Mouse (Mus musculus) heart, embryonic 14.5 days (tissue): ENCODE measurements at regions not wholly inside any gene's neighbourhood (a gene's known extent, or its start where the extent isn't known, plus 50 kb on each side); places are given as distances from the start of the nearest gene placed in this dataset.
"Not testable (repeated sequence)": the region's sequence is repeated elsewhere in the genome, so short reads cannot be mapped to it uniquely, and the experiment has no call there.

Experiments
- ATAC-seq: fragments of 200-750 bp; cut with Nextera tagmentation; 2 replicates; pipeline ENCODE4 v1.8.0; 2017; ENCODE audit warnings: low read depth, moderate TSS enrichment; ENCODE audit not compliant: insufficient number of reproducible peaks, insufficient read depth, low FRiP score
- H3K27ac ChIP-seq, 2 experiments: fragments of 200-500 bp in 1 of 2; fragments of 300-500 bp in 1 of 2; sonication (generic) in 1 of 2; replicated peaks in 1 of 2; 2 replicates each; pipeline ENCODE4 v1.5.1; 2012 to 2014; ENCODE audit warnings: low read depth in 2 of 2, low read length in 2 of 2, control low read depth in 1 of 2, mild to moderate bottlenecking in 1 of 2, mixed read lengths in 1 of 2; ENCODE audit not compliant: control insufficient read depth in 1 of 2, insufficient read depth in 1 of 2
- H3K27me3 ChIP-seq: fragments of 300-500 bp; sonication (generic); 2 replicates; pipeline ENCODE4 v1.6.1; 2014; ENCODE audit warnings: mild to moderate bottlenecking, low read length, control low read depth; ENCODE audit not compliant: control insufficient read depth, insufficient read depth
- H3K36me3 ChIP-seq: fragments of 300-500 bp; sonication (generic); 2 replicates; pipeline ENCODE4 v1.6.1; 2014; ENCODE audit warnings: mild to moderate bottlenecking, control low read depth, low read length, mixed read lengths; ENCODE audit not compliant: control insufficient read depth, insufficient read depth
- H3K4me1 ChIP-seq, 2 experiments: fragments of 200-500 bp in 1 of 2; fragments of 300-500 bp in 1 of 2; sonication (generic) in 1 of 2; 2 replicates each; pipeline ENCODE4 v1.6.1; 2012 to 2014; ENCODE audit warnings: low read length in 2 of 2, control low read depth in 1 of 2, mixed read lengths in 1 of 2; ENCODE audit not compliant: control insufficient read depth in 2 of 2, insufficient read depth in 2 of 2
- H3K4me2 ChIP-seq: fragments of 300-500 bp; sonication (generic); 2 replicates; pipeline ENCODE4 v1.6.1; 2014; ENCODE audit warnings: mild to moderate bottlenecking, low read length
- H3K4me3 ChIP-seq, 2 experiments: fragments of 200-500 bp in 1 of 2; fragments of 300-500 bp in 1 of 2; sonication (generic) in 1 of 2; 2 replicates each; pipeline ENCODE4 v1.5.1; 2012 to 2014; ENCODE audit warnings: low read length in 2 of 2, mild to moderate bottlenecking in 2 of 2, control low read depth in 1 of 2, low read depth in 1 of 2, moderate library complexity in 1 of 2; ENCODE audit not compliant: control insufficient read depth in 1 of 2, insufficient read depth in 1 of 2
- H3K9ac ChIP-seq: fragments of 300-500 bp; sonication (generic); 2 replicates; pipeline ENCODE4 v1.6.1; 2014; ENCODE audit warnings: mild to moderate bottlenecking, low read length
- H3K9me3 ChIP-seq: fragments of 300-500 bp; sonication (generic); 2 replicates; pipeline ENCODE4 v1.6.1; 2016; ENCODE audit warnings: low read length, control low read depth; ENCODE audit not compliant: control insufficient read depth
- WGBS: fragments of 180-500 bp; shearing (Covaris S2); extraction: QIAGEN DNeasy Blood & Tissue Kit; methylation state at CpG from one replicate; pipeline ENCODE4 v1.1.7; 2014; 5-methylcytosine and 5-hydroxymethylcytosine counted together

- WGBS: 57% methylated on average over 7 of the region's 11 CpGs
- ATAC-seq: not testable (repeated sequence)
These were observed 134.7 kb upstream of the Rasgrp1 start for GRCm38 (mm10) chr2:117477503-117477902.

GRCm38 (mm10) chr2:117479244-117480009 lies 136.6 kb upstream of the Rasgrp1 start:
- not testable (repeated sequence) for ATAC-seq, H3K9me3 ChIP-seq, H3K9ac ChIP-seq, H3K4me1 ChIP-seq, H3K27ac ChIP-seq, H3K27me3 ChIP-seq, H3K4me3 ChIP-seq, H3K4me2 ChIP-seq, H3K36me3 ChIP-seq
- 68% methylated on average over 12 of the region's 16 CpGs for WGBS

More at GRCm38 (mm10) chr2:117477503-117477902, 134.7 kb upstream of the Rasgrp1 start:
- H3K4me2 ChIP-seq, H3K9ac ChIP-seq, H3K36me3 ChIP-seq, H3K27ac ChIP-seq, H3K9me3 ChIP-seq, H3K4me3 ChIP-seq, H3K27me3 ChIP-seq, H3K4me1 ChIP-seq: not testable (repeated sequence)

GRCm38 (mm10) chr2:117486447-117486846 lies 143.6 kb upstream of the Rasgrp1 start:
- no peak for ATAC-seq
- no peaks in the 10 kb centered on the region for H3K9me3 ChIP-seq
- H3K4me1 ChIP-seq: no peaks in the 10 kb centered on the region
- WGBS: 87% methylated on average over 2 of the region's 2 CpGs
- no peak overlapping the region for H3K27ac ChIP-seq
- H3K4me3 ChIP-seq: no peak overlapping the region
- no peaks in the 10 kb centered on the region for H3K36me3 ChIP-seq
- no peaks in the 10 kb centered on the region for H3K27me3 ChIP-seq
- no peak overlapping the region for H3K4me2 ChIP-seq
- H3K9ac ChIP-seq: no peak overlapping the region

DNA sequence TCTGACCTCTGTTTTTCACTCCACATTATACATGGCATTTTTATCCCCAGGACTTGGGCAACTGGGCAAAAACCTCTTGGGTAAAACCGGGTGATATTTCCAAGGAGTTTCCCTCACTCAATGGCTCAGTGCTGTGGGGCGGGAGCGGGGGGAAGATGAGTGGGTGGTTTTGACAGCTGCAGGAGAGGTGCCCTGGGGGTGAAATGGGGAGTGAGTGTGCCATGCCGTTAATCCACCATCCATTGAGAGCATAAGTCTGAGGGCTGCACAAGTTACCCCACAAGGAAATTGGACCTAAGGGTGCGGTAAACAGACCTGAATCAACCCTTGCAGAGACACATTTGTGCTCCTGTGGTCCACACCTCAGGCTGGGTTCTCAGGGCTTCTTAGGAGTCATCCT lies 155.8 kb upstream of the Rasgrp1 start:
- H3K27me3 ChIP-seq: no peaks in the 10 kb centered on the region
- no peaks in the 10 kb centered on the region for H3K4me1 ChIP-seq
- H3K27ac ChIP-seq: no peak overlapping the region
- no peaks in the 10 kb centered on the region for H3K9me3 ChIP-seq
- no peak overlapping the region for H3K4me2 ChIP-seq
- no peak overlapping the region for H3K4me3 ChIP-seq
- H3K9ac ChIP-seq: no peak overlapping the region
- no peaks in the 10 kb centered on the region for H3K36me3 ChIP-seq
- ATAC-seq: no peak
- WGBS: 88% methylated on average over 5 of the region's 5 CpGs

GRCm38 (mm10) chr2:117502611-117503010 lies 159.8 kb upstream of the Rasgrp1 start:
- Histone ChIP-seq H3K9me3 (no peaks in the 10 kb centered on the region), H3K4me3 (no peak overlapping the region), H3K4me1 (no peaks in the 10 kb centered on the region), H3K27ac (no peak overlapping the region), H3K27me3 (no peaks in the 10 kb centered on the region), H3K36me3 (no peaks in the 10 kb centered on the region), H3K4me2 (no peak overlapping the region), H3K9ac (no peak overlapping the region)
- no peak for ATAC-seq

- no peak overlapping the region for H3K4me3 ChIP-seq
- no peaks in the 10 kb centered on the region for H3K27me3 ChIP-seq
- ATAC-seq: no peak
- no peaks in the 10 kb centered on the region for H3K9me3 ChIP-seq
- 61% methylated on average over 3 of the region's 3 CpGs for WGBS
- no peak overlapping the region for H3K9ac ChIP-seq
- no peak overlapping the region for H3K4me2 ChIP-seq
- H3K36me3 ChIP-seq: no peaks in the 10 kb centered on the region
- no peak overlapping the region for H3K27ac ChIP-seq
- peaks cover 0 to 3% of the 10 kb centered on the region in 2 experiments; a peak in 2 of 4 replicates for H3K4me1 ChIP-seq
These were observed 168.9 kb upstream of the Rasgrp1 start for GRCm38 (mm10) chr2:117511737-117512136.

DNA sequence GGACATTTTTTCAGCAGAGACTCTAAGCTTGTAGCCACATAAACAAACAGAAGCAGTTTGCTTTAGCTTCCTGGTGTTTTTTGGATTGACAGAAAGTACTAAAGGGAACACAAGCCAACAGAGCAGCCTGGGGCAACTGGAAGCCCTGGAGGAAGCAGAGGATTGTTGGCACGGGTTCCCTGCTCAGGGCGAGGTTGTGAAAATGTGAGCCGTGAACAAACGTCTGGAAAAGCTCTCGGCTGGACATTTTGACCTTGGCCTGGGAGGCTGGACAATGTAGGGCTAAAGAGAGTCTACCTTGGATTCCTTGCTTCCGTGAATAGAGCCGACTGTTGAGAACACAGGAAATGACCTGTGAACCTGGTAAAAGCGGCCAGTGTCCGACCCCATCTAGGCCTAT lies 169.8 kb upstream of the Rasgrp1 start:
- peaks cover 0 to 3% of the 10 kb centered on the region in 2 experiments; a peak in 2 of 4 replicates for H3K4me1 ChIP-seq
- H3K9me3 ChIP-seq: no peaks in the 10 kb centered on the region
- H3K27ac ChIP-seq: no peak overlapping the region
- H3K9ac ChIP-seq: no peak overlapping the region
- H3K36me3 ChIP-seq: no peaks in the 10 kb centered on the region
- H3K4me2 ChIP-seq: no peak overlapping the region
- ATAC-seq: no peak
- H3K4me3 ChIP-seq: no peak overlapping the region
- H3K27me3 ChIP-seq: no peaks in the 10 kb centered on the region
- 35% methylated on average over 9 of the region's 9 CpGs for WGBS

DNA sequence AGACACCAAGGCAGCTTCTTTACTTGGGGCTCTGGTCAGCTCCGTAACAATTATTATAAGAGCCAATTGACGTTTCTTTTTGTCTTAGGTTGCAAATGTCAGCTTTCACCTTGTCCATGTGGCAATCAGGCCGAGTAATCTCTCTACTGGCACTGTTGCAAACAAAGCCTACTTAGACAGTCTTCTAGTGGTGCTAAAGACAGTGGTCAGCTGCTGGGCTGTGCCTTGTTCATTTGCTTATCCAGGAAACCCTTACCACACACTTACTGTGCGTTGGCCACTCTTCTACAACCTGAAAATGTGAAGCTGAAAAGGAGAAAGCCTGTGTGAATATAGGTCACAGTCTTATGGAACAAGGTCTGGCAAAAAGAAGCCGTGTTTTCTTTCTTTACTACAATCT lies 181.6 kb upstream of the Rasgrp1 start:
- no peaks in the 10 kb centered on the region for H3K4me1 ChIP-seq
- no peak for ATAC-seq
- H3K36me3 ChIP-seq: no peaks in the 10 kb centered on the region
- no peak overlapping the region for H3K9ac ChIP-seq
- H3K9me3 ChIP-seq: no peaks in the 10 kb centered on the region
- H3K27me3 ChIP-seq: no peaks in the 10 kb centered on the region
- H3K4me2 ChIP-seq: no peak overlapping the region
- no peak overlapping the region for H3K4me3 ChIP-seq
- no peak overlapping the region for H3K27ac ChIP-seq
- 57% methylated on average over 5 of the region's 5 CpGs for WGBS
